Mouse (Mus musculus): ENCODE data around the gene Rab6a.

DNA sequence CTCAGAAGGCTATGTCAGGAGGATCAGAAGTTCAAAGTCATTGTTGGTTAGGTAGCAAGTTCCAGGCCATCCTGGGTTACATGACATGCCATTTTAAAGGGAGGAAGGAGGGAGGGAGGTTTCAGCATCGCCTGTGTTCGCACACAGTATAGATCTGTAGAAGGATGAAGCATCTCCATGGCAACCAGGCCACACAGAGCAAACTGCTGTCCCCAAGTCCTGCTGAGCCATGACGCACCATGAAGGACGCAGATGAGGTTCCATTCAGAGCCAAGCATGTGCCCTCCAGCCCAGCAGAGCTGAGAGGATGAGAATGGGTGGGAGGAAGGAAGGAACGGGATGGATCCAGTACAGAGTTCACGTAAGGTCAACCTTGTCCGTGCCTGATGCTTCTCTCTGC lies 66.2 kb downstream of the Rab6a start:
- TF ChIP-seq CTCF (IDR thresholded peaks at IDR 0.05; ENCODE audit: low read depth): no peak
- no peak for TF ChIP-seq EP300 (IDR thresholded peaks at IDR 0.05; ENCODE audit: low read depth)
